Mouse (Mus musculus) cerebellum, postnatal 25 days (tissue): Measurements from ENCODE around the gene Srsf6.

ENCODE experiments used
- DNase-seq, 2 experiments: peaks; one replicate each; pipeline ENCODE4 v3.0.0; 2021; ENCODE audit warnings: mixed read lengths in 2 of 2

Srsf6 gene

DNA sequence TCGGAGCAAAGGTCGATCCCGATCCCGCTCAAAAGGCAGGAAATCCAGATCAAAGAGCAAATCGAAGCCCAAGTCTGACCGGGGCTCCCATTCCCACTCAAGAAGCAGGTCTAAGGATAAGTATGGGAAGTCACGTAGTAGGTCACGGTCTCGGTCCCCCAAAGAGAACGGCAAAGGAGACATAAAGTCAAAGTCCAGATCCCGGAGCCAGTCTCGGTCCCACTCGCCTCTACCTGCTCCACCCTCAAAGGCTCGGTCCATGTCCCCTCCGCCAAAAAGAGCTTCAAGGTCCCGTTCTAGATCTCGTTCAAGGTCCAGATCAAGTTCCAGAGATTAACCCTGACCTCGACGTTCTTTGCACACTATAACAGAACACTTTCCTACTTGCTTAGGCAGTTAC, 3.1 kb downstream of the Srsf6 start:
- DNase-seq = no peak

DNA sequence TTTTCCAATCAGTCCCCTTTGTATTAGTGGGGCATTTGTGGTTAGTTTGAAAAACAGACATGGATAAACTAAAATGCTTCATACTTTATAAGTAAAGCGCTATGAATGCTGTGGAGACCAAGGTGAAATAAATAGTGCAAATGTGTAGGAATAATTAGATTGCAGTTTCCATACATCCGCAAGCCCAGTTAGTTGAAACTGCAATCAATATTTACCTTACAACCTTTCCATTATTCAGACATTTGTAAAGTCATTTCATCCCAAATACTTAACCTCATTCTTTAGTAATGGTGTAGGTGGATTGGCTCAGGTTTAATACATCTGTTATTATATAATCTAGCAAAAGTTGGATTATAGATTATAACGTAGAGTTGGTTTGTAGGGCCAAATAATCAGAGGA, 4.4 kb downstream of the Srsf6 start:
- DNase-seq = no peak

DNA sequence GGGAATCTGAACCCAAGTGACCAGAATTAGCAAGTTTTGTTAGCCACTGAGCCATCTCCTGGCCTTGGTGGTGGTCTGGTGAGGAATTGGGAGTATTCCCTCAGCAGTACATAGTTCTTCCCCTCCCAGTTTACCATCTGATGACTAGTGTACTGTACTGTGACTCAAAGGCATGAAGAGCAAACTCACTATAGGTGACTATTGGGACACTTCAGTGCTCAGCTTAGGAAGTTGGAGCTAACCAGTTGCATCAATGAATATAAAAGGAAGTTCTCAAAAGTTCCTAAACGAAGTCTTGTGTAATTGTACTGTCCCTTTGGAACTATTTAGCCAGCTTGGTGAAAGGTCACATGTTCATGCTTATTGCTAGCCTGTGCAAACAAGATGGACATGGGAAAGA, 8.2 kb downstream of the Srsf6 start:
- no peak for DNase-seq

DNA sequence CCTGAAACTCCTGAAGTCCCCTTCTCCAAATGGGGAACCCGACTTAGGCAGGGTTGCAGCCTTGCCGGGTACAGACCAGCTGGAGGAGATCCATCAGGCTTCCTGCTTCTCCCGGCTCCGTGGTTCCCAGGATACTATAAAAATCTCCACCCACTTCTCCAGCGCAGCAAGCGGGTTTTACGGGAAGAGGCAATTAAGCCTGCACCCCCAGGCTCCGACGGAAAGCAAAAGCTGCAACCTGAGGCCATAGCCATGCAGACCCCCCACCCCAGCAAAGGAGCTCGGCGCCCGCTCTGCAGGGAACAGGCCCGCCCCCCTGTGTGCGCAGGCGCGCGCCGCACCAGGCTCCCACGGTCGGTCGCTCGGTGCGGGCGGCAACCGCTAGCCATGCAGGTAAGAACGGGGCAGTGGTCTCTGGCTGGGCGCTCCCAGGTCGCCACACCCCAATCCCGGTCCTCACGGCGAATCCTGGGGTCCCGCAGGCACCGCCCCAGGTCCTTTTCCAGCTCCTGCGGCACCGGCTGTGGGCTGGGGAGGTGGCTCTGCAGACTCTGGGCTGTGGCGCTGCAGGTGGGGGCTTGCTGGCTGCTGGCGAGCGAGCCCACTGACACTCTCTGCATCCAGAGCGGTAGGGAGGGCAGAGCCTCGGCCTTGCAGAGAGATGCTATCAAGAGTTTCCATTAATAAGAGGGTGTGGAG, 12.0 kb downstream of the Srsf6 start, which contains the start of gene L3mbtl1:
TSS of gene L3mbtl1 (plus strand) at position 325 of the 699 bp plus-strand sequence.
- peak; percentile 72 to 77 for DNase-seq

DNA sequence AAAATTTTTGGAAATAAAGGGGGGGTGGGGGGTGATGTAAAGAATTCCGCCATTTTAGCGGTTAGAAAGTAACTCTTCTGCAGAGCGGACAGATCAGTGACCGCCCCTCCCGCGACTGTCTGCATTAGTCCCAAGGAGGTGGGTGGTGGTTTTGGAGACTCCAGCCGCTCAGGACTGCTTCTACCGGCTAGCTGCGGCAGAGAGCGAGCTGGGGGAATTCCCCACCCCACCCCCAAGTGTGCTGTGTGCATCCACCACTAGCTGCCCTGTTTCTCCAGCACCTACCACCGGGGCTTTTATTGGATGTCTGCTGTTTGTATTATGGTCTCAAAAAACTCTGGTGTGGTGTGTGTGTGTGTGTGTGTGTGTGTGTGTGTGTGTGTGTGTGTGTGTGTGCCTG, 12.6 kb downstream of the Srsf6 start:
- DNase-seq = no peak

DNA sequence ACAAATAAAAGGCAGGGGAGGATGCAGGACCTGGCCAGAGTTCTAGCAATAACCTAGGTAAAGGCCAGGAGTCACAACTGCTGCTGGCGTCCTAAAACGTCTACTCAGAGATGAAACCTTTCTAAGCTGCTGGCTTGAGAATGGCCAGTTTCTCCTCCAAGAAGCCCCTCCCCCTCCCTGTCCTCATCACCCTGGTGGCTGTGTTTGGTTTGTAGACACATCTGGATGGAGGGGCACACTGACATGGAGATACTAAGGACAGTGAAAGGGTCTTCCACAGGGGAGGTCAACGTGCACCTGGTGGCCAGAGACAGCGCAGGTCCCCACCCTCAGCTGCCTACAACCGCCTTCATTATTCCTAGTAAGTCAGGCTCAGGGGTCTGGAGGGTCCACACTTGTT, 15.6 kb downstream of the Srsf6 start:
- no peak for DNase-seq

DNA sequence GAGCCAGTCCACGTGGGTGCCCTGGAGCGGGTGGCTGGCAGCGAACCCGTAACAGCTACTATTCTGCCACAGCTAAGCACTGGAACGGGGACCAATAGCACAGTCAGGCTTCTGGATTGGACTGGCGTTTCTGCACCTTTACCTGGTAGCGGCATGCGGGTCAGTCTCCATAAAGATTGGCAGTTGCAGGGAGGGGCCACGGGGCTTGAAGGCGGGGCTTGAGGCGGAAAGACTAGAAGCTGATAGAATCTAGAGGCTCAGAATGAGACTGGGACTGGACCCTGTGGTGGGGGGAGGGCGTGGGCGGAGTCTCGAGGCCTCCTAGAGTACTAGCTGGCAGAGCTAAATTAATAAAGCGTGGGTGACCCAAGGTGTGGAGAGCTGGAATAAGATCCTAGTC, 16.4 kb downstream of the Srsf6 start:
- peak; percentile 45 to 67 for DNase-seq

DNA sequence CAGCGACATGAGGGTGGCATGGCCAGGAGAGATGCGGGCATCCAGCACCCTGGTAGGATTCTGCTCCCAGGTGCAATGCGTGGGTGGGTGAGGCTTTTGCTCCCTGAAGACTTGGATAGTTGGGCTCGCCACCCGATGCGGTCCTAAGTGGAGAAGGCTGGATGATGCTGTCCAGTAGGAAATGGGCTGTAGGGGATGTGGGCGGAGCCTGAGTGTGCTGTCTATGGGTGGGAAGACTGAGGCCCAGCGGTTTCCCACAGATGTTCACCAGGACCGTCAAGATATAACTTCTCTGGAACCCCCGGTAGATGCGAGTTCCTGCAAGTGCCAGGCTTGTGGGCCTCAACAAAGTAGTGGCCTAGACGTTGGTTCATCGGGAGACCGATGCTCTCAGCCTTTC, 16.9 kb downstream of the Srsf6 start:
- peak in 1 of 2 experiments; percentile 17 for DNase-seq

DNA sequence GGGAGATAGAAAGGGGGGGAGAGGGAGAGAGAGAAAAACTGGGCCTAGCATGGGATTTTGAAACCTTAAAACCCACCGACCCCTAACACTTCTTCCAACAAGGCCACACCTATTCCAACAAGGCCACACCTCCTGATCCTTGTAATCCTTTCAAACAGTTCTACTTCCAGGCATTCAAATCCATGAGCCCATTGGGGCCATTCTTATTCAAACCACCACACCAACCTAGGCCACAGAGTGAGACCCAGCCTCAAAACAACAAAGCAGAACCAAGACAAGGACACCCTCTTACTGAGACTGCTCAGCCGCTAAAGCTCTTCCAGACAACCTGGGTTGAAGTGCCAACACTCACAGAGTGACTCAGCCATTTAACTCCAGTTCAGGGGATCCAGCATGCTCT, 19.4 kb downstream of the Srsf6 start:
- DNase-seq = no peak

DNA sequence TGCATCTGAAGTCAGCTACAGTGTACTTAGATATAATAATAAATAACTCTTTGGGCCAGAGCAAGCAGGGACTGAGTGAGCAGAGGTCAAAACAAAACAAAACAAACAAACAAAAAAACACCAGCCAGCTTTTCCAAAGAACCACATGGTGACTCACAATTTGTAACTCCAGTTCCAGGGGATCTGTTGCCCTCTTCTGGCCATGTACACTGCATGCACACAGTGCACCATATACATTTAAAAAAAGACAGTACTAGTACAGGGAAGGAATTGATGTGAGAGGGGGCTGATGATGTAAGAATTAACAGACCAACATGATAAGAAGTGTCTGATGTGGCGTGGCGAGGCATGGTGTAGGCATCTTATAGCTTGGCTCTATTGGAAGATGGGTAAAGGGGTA, 25.5 kb downstream of the Srsf6 start:
- no peak for DNase-seq

DNA sequence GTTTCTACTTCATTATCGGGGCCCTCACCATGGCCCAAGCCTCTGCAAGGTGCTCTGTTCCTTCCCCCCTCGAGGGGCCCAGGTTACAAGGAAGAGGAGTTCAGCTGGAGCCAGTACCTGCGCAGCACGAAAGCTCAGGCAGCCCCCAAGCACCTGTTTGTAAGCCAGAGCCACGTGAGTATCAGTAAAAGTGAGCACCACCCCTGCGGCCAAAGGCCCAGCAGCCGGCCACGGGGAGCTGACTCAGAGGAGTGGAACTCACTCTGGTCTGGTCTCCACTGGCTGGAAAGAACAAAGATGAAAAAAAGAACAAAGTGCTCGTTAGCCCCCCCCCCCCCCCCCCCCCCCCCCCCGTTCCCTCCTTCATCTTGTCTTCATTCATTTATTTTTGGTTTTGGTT, 30.0 kb downstream of the Srsf6 start:
- DNase-seq = no peak

DNA sequence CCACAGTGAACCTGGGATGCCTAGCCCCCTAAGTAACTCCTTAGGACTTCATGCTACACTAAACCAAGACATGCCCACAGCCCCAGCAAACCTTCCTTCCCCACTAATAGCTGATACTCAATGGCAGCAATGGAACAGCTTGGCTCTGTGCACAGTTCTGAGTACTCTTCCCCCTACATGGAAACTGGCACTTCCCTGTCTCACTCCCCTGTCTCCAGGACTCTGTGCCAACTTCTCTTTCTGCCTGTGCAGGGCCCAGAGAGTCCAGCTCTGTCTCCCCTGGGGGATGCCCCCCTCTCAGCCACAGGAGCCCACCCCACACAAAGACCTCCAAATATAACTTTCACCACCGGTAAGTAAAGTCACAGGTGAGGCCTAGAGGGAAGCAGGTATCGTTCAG, 35.4 kb downstream of the Srsf6 start:
- DNase-seq = no peak

DNA sequence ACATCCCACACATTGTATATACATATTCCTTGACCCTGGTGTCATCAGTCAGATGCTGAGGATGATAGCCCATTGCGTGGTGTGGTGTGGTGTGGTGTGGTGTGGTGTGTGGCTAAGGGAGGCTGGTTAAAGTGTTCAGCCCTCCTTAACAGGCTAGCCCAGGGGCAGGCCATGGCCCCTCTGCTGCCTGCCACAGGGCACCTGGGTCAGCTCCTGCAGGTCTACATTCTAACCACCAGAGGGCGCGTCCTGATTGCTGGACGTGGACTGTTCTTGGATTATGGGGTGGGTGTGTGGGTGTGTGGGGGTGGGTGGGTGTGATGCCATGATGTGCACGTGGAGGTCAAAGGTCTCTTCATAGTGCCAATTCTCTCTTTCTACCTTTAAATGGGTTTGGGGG, 37.0 kb downstream of the Srsf6 start:
- DNase-seq = peak; percentile 33 to 60

DNA sequence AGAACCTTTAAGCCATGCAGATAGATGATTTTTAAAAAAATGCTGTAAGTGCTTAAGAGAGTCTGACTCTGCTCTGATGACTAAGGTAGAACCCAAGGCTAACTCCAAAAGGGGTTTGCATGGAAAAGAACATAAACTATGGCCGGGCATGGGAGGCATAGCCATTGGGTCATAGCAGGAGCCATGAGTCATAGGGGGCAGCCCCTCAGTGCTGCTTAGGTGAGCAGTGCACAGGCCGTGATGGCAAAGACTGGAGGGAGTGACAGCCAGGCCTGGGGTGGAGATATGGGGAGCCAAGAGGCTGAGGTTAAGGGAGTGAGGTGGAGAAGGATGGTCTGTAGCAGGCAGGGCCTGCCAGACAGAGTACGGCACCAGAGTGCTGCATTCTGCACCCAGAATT, 37.8 kb downstream of the Srsf6 start:
- no peak for DNase-seq

DNA sequence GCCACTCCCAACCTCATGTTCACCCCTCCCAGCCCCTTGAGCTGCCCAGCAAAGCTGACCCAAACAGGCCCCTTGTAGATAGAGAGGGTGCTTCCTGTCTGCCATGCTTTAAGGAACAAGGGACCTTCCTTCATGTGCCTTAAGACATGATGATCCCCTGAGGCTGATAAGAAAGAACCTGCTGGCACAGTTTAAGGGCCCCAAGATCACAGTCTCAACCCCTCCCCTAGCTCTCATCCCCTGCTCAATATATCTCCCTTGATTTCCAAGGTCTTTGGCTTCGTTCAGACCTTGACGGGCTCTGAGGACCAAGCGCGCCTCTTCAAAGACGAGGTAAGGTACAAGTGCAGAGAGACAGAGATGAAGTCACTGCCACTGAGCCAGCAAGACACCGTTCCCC, 39.6 kb downstream of the Srsf6 start:
- DNase-seq = no peak

DNA sequence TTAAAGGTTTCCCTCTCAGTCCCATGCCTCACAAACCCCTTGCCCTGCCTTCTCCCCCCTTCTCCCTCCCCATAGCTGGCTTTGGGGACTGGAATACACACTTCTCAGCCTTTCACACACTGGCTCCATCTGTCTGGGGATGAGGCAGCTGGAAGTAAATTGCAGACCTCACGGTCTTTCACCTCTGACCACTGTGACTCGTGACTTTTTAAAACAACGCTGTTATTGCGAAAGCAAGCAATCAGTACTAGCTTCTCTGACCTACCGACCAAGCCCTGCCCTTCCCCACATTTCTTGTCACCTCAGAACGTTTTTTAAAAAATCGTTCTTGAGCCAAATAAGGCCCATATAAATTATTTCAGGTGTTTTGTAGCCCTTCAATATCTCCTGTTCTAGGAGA, 41.4 kb downstream of the Srsf6 start:
- no peak for DNase-seq

DNA sequence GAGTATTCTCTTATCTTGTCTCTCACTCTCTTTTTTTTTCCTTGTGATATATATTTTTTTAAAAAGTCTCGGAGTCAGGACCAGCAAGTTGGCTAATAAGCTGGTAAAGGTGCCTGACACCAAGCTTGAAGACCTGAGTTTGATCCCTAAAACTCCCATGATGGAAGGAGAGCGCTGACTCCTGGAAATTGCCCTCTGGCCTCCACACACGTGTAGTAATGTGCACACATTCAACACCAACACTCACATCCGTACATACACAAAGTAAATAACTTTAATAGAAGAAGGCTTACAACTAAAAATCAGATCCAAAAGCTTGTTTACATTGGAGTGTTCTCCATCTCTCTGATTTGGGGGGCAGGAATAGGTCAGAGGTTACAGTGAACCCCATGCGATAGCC, 41.9 kb downstream of the Srsf6 start:
- DNase-seq = no peak

DNA sequence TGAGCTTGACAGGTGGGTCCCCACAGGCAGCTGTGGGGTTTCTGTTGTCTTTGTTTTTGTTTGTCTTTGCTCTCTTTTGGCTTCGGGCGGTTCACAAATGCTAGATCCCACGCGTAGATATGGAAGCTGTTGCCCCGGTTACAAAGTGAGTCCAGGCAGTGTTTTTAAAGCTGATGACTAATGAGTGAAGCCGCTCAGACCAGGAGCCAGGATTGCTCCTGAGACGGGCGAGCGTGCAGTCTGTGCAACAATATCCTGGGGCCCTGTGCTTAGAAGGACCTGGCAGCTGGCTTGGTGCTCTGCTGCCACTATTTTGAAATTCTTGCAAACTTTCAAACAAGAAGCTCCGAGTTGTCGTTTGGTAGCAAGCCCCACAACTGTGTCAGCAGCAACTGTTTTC, 42.3 kb downstream of the Srsf6 start:
- DNase-seq = no peak

DNA sequence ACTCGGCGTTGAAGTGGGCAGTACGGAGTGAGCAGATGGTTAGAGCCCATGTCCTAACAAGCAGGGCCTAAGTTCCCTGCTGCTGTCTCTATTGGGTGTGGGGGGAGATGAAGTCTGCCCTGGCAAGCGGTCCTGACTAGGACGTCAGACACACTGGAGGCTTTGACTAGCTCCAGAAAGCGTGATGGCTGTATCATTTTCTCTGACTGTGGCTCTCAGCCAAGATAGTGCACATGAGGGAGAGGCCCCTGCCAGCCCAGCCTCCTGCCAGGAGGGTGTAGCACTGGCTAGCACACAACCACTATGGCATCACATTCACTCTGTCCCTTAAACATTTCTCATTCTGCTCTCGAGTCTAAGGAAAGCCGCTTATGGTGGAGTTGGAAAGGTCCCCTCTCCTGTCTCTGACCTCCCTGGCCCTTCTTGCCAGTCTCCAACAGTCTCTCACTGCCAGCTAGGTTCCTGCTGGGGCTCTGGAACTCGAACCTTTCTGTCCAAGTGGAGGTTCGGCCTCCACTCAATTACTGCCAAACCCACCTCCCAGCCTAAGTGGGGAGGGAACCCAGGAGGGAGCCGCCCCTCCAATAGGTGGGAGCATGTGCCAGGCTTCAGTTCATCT, 43.9 kb downstream of the Srsf6 start:
- DNase-seq = peak; percentile 20 to 40

DNA sequence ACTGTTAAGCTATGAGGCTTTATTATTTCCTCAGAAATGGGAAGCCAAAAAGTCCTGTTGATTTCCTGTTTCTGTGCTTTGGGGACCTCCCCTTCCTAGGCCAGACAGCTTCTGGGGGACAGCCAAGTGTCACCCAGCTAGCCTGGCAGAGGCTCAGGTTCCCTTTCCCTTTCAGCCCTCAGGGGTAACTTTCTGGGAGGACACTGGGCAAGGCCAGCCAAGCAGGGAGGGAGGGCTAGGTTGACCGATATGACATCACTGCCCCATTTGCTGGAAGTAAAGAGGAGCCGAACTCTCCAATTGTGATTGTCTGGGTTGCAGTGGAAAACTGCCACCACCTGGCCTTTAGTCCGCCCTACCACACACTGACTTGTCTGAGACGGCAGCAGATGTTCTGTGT, 44.7 kb downstream of the Srsf6 start:
- peak in 1 of 2 experiments; percentile 21 for DNase-seq

DNA sequence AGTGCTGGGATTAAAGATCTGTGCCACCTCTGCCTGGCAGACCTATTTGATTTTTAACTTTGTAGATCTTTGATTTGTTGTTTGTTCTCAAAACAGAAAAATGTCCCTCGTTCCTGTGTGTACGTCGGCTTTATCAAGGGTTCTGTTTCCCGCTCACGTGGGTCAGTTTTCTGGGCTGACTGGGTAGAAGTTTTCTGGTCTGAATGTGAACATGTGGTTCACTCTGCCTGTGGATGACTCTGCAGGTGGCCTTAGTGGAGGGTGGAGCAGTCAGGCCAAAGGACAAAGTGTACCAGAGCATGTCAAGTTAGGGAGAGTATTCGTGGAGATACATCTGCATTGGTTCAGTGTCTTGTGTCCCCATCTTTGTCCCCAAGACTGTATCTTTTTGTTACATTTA, 53.1 kb downstream of the Srsf6 start:
- no peak for DNase-seq

DNA sequence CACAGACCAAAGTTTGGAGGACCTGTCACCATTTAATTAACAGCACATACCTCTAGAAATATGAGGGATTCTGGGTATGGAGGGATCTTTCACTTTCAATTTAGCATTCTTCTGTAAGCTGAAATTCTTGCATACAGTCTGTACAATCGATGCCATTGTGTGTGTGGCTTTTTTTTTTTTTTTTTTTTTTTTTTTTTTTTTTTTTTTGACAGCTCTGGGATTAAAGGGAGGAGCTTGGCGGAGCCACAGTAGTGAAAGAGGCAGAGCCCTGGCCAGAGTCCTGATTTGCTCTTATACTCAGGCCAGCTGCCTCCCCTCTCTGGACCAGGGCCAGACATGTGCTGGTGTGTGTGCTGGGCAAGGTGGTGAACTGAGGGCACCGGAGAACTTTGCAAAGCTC, 54.6 kb downstream of the Srsf6 start:
- DNase-seq = no peak
